Mouse (Mus musculus) stomach, postnatal 0 days (tissue): ENCODE results near the gene Ddx49. TPM values are rescaled to one million over a fixed set of nuclear protein-coding genes. Genes with fewer than 3 reads are reported as not detected.

Experiments used
- ATAC-seq: fragments of 200-750 bp; cut with Nextera tagmentation; 2 replicates; pipeline ENCODE4 v1.8.0; 2017; ENCODE audit not compliant: low FRiP score, low TSS enrichment
- DNase-seq: peaks from one replicate; pipeline ENCODE4 v3.0.0-alpha.2; 2016; ENCODE audit warnings: low spot score
- H3K27ac ChIP-seq: fragments of 300-500 bp; sonication (generic); replicated peaks from 2 replicates; pipeline ENCODE4 v1.5.1; 2014; ENCODE audit warnings: mild to moderate bottlenecking, control low read depth
- H3K27me3 ChIP-seq: fragments of 300-500 bp; sonication (generic); 2 replicates; pipeline ENCODE4 v1.6.1; 2014; ENCODE audit warnings: low read length; ENCODE audit not compliant: control insufficient read depth, insufficient read depth
- H3K36me3 ChIP-seq: fragments of 300-500 bp; sonication (generic); 2 replicates; pipeline ENCODE4 v1.6.1; 2014; ENCODE audit warnings: low read length, mixed read lengths; ENCODE audit not compliant: control insufficient read depth, insufficient read depth
- H3K4me1 ChIP-seq: fragments of 300-500 bp; sonication (generic); replicated peaks from 2 replicates; pipeline ENCODE4 v1.6.1; 2014; ENCODE audit warnings: antibody characterized with exemption; ENCODE audit not compliant: control insufficient read depth, insufficient read depth
- H3K4me2 ChIP-seq: fragments of 300-500 bp; sonication (generic); replicated peaks from 2 replicates; pipeline ENCODE4 v1.6.1; 2014; ENCODE audit warnings: low read depth, mild to moderate bottlenecking, control low read depth, moderate library complexity
- H3K4me3 ChIP-seq: fragments of 300-500 bp; sonication (generic); 2 replicates; pipeline ENCODE4 v1.5.1; 2014; ENCODE audit warnings: low read depth, low read length, control low read depth
- H3K9ac ChIP-seq: fragments of 300-500 bp; sonication (generic); 2 replicates; pipeline ENCODE4 v1.6.1; 2014; ENCODE audit warnings: mild to moderate bottlenecking, low read length, control low read depth, mixed read lengths
- H3K9me3 ChIP-seq: fragments of 300-500 bp; sonication (generic); 2 replicates; pipeline ENCODE4 v1.6.1; 2016; ENCODE audit warnings: low read length; ENCODE audit not compliant: control insufficient read depth
- CTCF ChIP-seq: IDR thresholded peaks from 2 replicates; pipeline ENCODE4 v1.5.1; 2016; ENCODE audit warnings: antibody characterized with exemption, low read depth, mild to moderate bottlenecking, moderate library complexity
- EP300 ChIP-seq: optimal IDR thresholded peaks from 2 replicates; pipeline ENCODE3; 2016; ENCODE audit warnings: antibody characterized with exemption
- WGBS: fragments of 180-500 bp; shearing (Covaris S2); extraction: QIAGEN DNeasy Blood & Tissue Kit; methylation state at CpG from one replicate; pipeline ENCODE4 v1.1.7; 2014; 5-methylcytosine and 5-hydroxymethylcytosine counted together
- polyA plus RNA-seq: library from polyadenylated mRNA; unstranded; fragments of >200 nt; fragmentation: Nextera tagmentation; extraction: Ambion mirVana; gene quantifications from 2 replicates; pipeline ENCODE4 v1.2.1, GENCODE M21; 2015

Gene Ddx49
- polyA plus RNA-seq, 1 experiment from 2014 or later, result 36.0 TPM

GRCm38 (mm10) chr8:70332070-70332877, 30.0 kb upstream of the Ddx49 start:
- no peak for TF ChIP-seq EP300
- TF ChIP-seq CTCF, result peak; percentile 85
- no peak overlapping the region for H3K4me2 ChIP-seq
- no peak overlapping the region for H3K9ac ChIP-seq

GRCm38 (mm10) chr8:70331526-70331925, 29.2 kb upstream of the Ddx49 start:
- Histone ChIP-seq H3K9me3 (no peaks in the 10 kb centered on the region), H3K27me3 (no peaks in the 10 kb centered on the region), H3K9ac (no peak overlapping the region), H3K27ac (no peak overlapping the region), H3K4me2 (no peak overlapping the region), H3K4me3 (no peak overlapping the region), H3K36me3 (peaks cover 36% of the 10 kb centered on the region), H3K4me1 (no peaks in the 10 kb centered on the region)
- WGBS, result 86% methylated on average over 19 of the region's 19 CpGs
- ATAC-seq (no peak), DNase-seq (no peak)
- TF ChIP-seq CTCF (no peak), EP300 (no peak)

More at GRCm38 (mm10) chr8:70332070-70332877, 30.0 kb upstream of the Ddx49 start:
- Histone ChIP-seq H3K9me3 (no peaks in the 10 kb centered on the region), H3K4me1 (no peaks in the 10 kb centered on the region), H3K4me3 (no peak overlapping the region), H3K27me3 (no peaks in the 10 kb centered on the region), H3K36me3 (peaks cover 42% of the 10 kb centered on the region), H3K27ac (no peak overlapping the region)
- WGBS, result 33% methylated on average over 40 of the region's 41 CpGs
- ATAC-seq (peak; percentile 79), DNase-seq (peak; percentile 80)

GRCm38 (mm10) chr8:70330741-70331364, 28.6 kb upstream of the Ddx49 start:
- Histone ChIP-seq H3K9ac (no peak overlapping the region), H3K9me3 (no peaks in the 10 kb centered on the region), H3K4me1 (no peaks in the 10 kb centered on the region), H3K4me2 (no peak overlapping the region), H3K36me3 (peaks cover 30% of the 10 kb centered on the region), H3K4me3 (no peak overlapping the region), H3K27me3 (no peaks in the 10 kb centered on the region), H3K27ac (no peak overlapping the region)
- WGBS, result 50% methylated on average over 53 of the region's 53 CpGs
- DNase-seq, result peak; percentile 65
- TF ChIP-seq EP300, result no peak
- TF ChIP-seq CTCF, result peak; percentile 62
- peak; percentile 64 for ATAC-seq

GRCm38 (mm10) chr8:70329835-70330740, 27.8 kb upstream of the Ddx49 start:
- no peak overlapping the region for H3K27ac ChIP-seq
- TF ChIP-seq EP300 (no peak), CTCF (no peak)

GRCm38 (mm10) chr8:70329124-70329834, 27.0 kb upstream of the Ddx49 start, which contains the start of gene Gdf1:
Gene Gdf1 (plus strand): TSS chr8:70329817.
- H3K4me2 ChIP-seq, result no peak within 1 kb of the TSS
- WGBS, result 31% methylated on average over 14 of the region's 14 CpGs
- ATAC-seq (no peak), DNase-seq (no peak)
- TF ChIP-seq CTCF (no peak), EP300 (no peak)
- no peak within 1 kb of the TSS for H3K4me3 ChIP-seq
- H3K36me3 ChIP-seq, result peaks cover 20% of the 10 kb centered on the region
- H3K9me3 ChIP-seq, result no peaks in the 10 kb centered on the region
- no peaks in the 10 kb centered on the region for H3K27me3 ChIP-seq
- no peaks in the 10 kb centered on the region for H3K4me1 ChIP-seq
- H3K9ac ChIP-seq, result no peak within 1 kb of the TSS
- H3K27ac ChIP-seq, result no peak within 1 kb of the TSS

More at GRCm38 (mm10) chr8:70329835-70330740, 27.8 kb upstream of the Ddx49 start:
- ATAC-seq (peak; percentile 11; the same call in 1 of the 2 replicates), DNase-seq (no peak)
- no peak overlapping the region for H3K4me2 ChIP-seq
- no peaks in the 10 kb centered on the region for H3K27me3 ChIP-seq
- 22% methylated on average over 45 of the region's 45 CpGs for WGBS
- H3K9ac ChIP-seq, result no peak overlapping the region
- H3K9me3 ChIP-seq, result no peaks in the 10 kb centered on the region
- H3K4me3 ChIP-seq, result no peak overlapping the region
- H3K36me3 ChIP-seq, result peaks cover 23% of the 10 kb centered on the region
- H3K4me1 ChIP-seq, result no peaks in the 10 kb centered on the region
